Mouse (Mus musculus): Measurements from ENCODE around the gene Arhgef28. TPM values are rescaled to one million over a fixed set of nuclear protein-coding genes. Genes with fewer than 3 reads are reported as not detected.

Gene Arhgef28
- polyA plus RNA-seq, 1 experiment from 2014 or later, result 8.6 TPM

DNA sequence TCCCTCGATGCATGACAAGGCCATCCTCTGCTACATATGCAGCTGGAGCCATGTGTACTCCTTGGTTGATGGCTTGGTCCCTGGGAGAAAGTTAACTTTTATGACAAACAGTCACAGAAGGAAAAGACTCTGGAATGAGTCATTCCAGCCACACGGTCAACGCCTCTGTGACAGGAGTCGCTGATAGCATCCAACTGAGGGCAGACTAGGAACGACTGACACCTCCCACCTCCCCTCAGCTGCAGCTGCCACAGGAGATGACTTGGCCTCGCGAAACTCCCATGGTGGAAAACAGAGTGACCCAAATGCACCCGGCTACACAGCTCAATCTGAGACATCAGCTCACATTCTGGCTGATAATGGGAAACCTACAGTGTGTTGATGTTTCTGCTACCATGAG is 215.3 kb downstream of the Arhgef28 start:
- DNase-seq (ENCODE audit: low spot score) (no peak), ATAC-seq (replicated peaks; ENCODE audit: insufficient number of reproducible peaks, low FRiP score, low TSS enrichment, low read depth) (no peak)
- no peaks in the 10 kb centered on the region for H3K36me3 ChIP-seq (replicated peaks; ENCODE audit: control insufficient read depth, insufficient read depth, low read depth, low read length)
- H3K4me3 ChIP-seq (ENCODE audit: low read depth, low read length), result no peak overlapping the region
- H3K27ac ChIP-seq (replicated peaks; ENCODE audit: low read depth, low read length), result no peak overlapping the region
- H3K9me3 ChIP-seq (replicated peaks; ENCODE audit: control insufficient read depth, low read length), result no peaks in the 10 kb centered on the region
- WGBS, result 67% methylated on average over 8 of the region's 8 CpGs
- H3K4me2 ChIP-seq (ENCODE audit: low read depth, low read length), result no peak overlapping the region
- no peaks in the 10 kb centered on the region for H3K4me1 ChIP-seq (ENCODE audit: control insufficient read depth, insufficient read depth, low read length)
- no peak overlapping the region for H3K9ac ChIP-seq (replicated peaks; ENCODE audit: low read length)
- H3K27me3 ChIP-seq (ENCODE audit: control insufficient read depth, insufficient read depth, low read length), result no peaks in the 10 kb centered on the region

GRCm38 (mm10) chr13:97988796-97989195 is 217.4 kb downstream of the Arhgef28 start:
- Histone ChIP-seq H3K4me1 (ENCODE audit: control insufficient read depth, insufficient read depth, low read length) (no peaks in the 10 kb centered on the region), H3K9me3 (replicated peaks; ENCODE audit: control insufficient read depth, low read length) (no peaks in the 10 kb centered on the region), H3K36me3 (replicated peaks; ENCODE audit: control insufficient read depth, insufficient read depth, low read depth, low read length) (no peaks in the 10 kb centered on the region), H3K27me3 (ENCODE audit: control insufficient read depth, insufficient read depth, low read length) (no peaks in the 10 kb centered on the region), H3K4me3 (ENCODE audit: low read depth, low read length) (no peak overlapping the region), H3K27ac (replicated peaks; ENCODE audit: low read depth, low read length) (no peak overlapping the region), H3K4me2 (ENCODE audit: low read depth, low read length) (no peak overlapping the region), H3K9ac (replicated peaks; ENCODE audit: low read length) (no peak overlapping the region)
- WGBS, result 88% methylated on average over 6 of the region's 6 CpGs
- ATAC-seq (replicated peaks; ENCODE audit: insufficient number of reproducible peaks, low FRiP score, low TSS enrichment, low read depth) (no peak), DNase-seq (ENCODE audit: low spot score) (no peak)

- no peak for ATAC-seq (replicated peaks; ENCODE audit: insufficient number of reproducible peaks, low FRiP score, low TSS enrichment, low read depth)
- Histone ChIP-seq H3K9ac (replicated peaks; ENCODE audit: low read length) (no peak overlapping the region), H3K27ac (replicated peaks; ENCODE audit: low read depth, low read length) (no peak overlapping the region), H3K4me2 (ENCODE audit: low read depth, low read length) (no peak overlapping the region), H3K4me1 (ENCODE audit: control insufficient read depth, insufficient read depth, low read length) (no peaks in the 10 kb centered on the region), H3K4me3 (ENCODE audit: low read depth, low read length) (no peak overlapping the region), H3K27me3 (ENCODE audit: control insufficient read depth, insufficient read depth, low read length) (no peaks in the 10 kb centered on the region), H3K9me3 (replicated peaks; ENCODE audit: control insufficient read depth, low read length) (no peaks in the 10 kb centered on the region), H3K36me3 (replicated peaks; ENCODE audit: control insufficient read depth, insufficient read depth, low read depth, low read length) (no peaks in the 10 kb centered on the region)
- WGBS, result 80% methylated on average over 6 of the region's 6 CpGs
- DNase-seq (ENCODE audit: low spot score), result no peak
These were observed 219.5 kb downstream of the Arhgef28 start for GRCm38 (mm10) chr13:97986691-97987090.

DNA sequence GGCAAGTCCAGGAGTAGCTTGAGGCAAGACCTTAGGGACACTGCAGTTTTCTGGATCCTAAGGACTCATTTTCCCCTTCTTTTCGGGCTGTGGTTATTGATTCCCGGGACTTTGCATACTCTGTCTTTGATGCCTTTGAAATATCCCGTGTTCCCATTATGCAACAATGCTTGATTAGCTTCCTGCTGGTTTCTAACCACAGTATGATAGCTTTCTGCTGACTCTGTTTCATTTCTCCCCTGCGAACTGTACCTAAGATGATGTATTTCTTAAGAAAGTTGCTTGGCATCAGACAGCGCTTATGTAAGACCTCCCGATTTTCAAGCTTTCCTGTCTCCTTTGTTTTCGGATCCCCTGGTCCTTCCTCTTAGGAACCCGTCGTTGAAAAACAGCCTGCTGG is 229.1 kb downstream of the Arhgef28 start:
- DNase-seq (ENCODE audit: low spot score), result no peak
- Histone ChIP-seq H3K27ac (replicated peaks; ENCODE audit: low read depth, low read length) (no peak overlapping the region), H3K4me2 (ENCODE audit: low read depth, low read length) (no peak overlapping the region), H3K9me3 (replicated peaks; ENCODE audit: control insufficient read depth, low read length) (no peaks in the 10 kb centered on the region), H3K9ac (replicated peaks; ENCODE audit: low read length) (no peak overlapping the region), H3K4me3 (ENCODE audit: low read depth, low read length) (no peak overlapping the region), H3K4me1 (ENCODE audit: control insufficient read depth, insufficient read depth, low read length) (no peaks in the 10 kb centered on the region), H3K36me3 (replicated peaks; ENCODE audit: control insufficient read depth, insufficient read depth, low read depth, low read length) (no peaks in the 10 kb centered on the region), H3K27me3 (ENCODE audit: control insufficient read depth, insufficient read depth, low read length) (no peaks in the 10 kb centered on the region)
- WGBS, result 84% methylated on average over 9 of the region's 9 CpGs
- ATAC-seq (replicated peaks; ENCODE audit: insufficient number of reproducible peaks, low FRiP score, low TSS enrichment, low read depth), result no peak

GRCm38 (mm10) chr13:97976642-97977041 is 229.6 kb downstream of the Arhgef28 start:
- no peaks in the 10 kb centered on the region for H3K9me3 ChIP-seq (replicated peaks; ENCODE audit: control insufficient read depth, low read length)
- ATAC-seq (replicated peaks; ENCODE audit: insufficient number of reproducible peaks, low FRiP score, low TSS enrichment, low read depth) (no peak), DNase-seq (ENCODE audit: low spot score) (no peak)
- no peak overlapping the region for H3K9ac ChIP-seq (replicated peaks; ENCODE audit: low read length)
- H3K36me3 ChIP-seq (replicated peaks; ENCODE audit: control insufficient read depth, insufficient read depth, low read depth, low read length), result no peaks in the 10 kb centered on the region
- no peak overlapping the region for H3K27ac ChIP-seq (replicated peaks; ENCODE audit: low read depth, low read length)
- H3K4me1 ChIP-seq (ENCODE audit: control insufficient read depth, insufficient read depth, low read length), result no peaks in the 10 kb centered on the region
- H3K27me3 ChIP-seq (ENCODE audit: control insufficient read depth, insufficient read depth, low read length), result no peaks in the 10 kb centered on the region
- H3K4me2 ChIP-seq (ENCODE audit: low read depth, low read length), result no peak overlapping the region
- H3K4me3 ChIP-seq (ENCODE audit: low read depth, low read length), result no peak overlapping the region
- WGBS, result 81% methylated on average over 2 of the region's 2 CpGs

- H3K27ac ChIP-seq (replicated peaks; ENCODE audit: low read depth, low read length), result no peak overlapping the region
- H3K4me1 ChIP-seq (ENCODE audit: control insufficient read depth, insufficient read depth, low read length), result no peaks in the 10 kb centered on the region
- no peaks in the 10 kb centered on the region for H3K9me3 ChIP-seq (replicated peaks; ENCODE audit: control insufficient read depth, low read length)
- H3K36me3 ChIP-seq (replicated peaks; ENCODE audit: control insufficient read depth, insufficient read depth, low read depth, low read length), result no peaks in the 10 kb centered on the region
- no peak overlapping the region for H3K9ac ChIP-seq (replicated peaks; ENCODE audit: low read length)
- H3K4me2 ChIP-seq (ENCODE audit: low read depth, low read length), result no peak overlapping the region
- 88% methylated on average over 6 of the region's 6 CpGs for WGBS
- no peak for DNase-seq (ENCODE audit: low spot score)
- no peaks in the 10 kb centered on the region for H3K27me3 ChIP-seq (ENCODE audit: control insufficient read depth, insufficient read depth, low read length)
- H3K4me3 ChIP-seq (ENCODE audit: low read depth, low read length), result no peak overlapping the region
- no peak for ATAC-seq (replicated peaks; ENCODE audit: insufficient number of reproducible peaks, low FRiP score, low TSS enrichment, low read depth)
These were observed 231.6 kb downstream of the Arhgef28 start for GRCm38 (mm10) chr13:97974532-97975194.

DNA sequence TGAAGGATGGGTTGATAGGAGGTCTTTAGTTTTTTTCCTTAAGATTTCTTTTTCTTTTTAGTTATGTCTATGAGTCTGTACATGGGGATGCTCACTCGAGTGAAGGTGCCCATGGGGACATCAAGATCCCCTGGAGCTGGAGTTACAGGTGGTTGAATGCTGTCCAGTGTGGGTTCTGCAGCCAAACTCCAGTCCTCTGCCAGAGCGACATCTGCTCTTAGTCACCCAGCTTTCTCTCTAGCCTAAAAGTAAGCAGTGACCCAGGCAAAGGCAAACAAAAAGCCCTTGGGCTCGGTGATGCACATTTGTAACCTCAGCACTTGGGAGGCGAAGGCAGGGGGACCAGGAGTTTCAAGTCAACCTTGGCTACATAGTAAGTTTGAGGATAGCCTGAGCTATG is 232.3 kb downstream of the Arhgef28 start:
- DNase-seq (ENCODE audit: low spot score) (no peak), ATAC-seq (replicated peaks; ENCODE audit: insufficient number of reproducible peaks, low FRiP score, low TSS enrichment, low read depth) (no peak)
- Histone ChIP-seq H3K9ac (replicated peaks; ENCODE audit: low read length) (no peak overlapping the region), H3K4me2 (ENCODE audit: low read depth, low read length) (no peak overlapping the region), H3K27me3 (ENCODE audit: control insufficient read depth, insufficient read depth, low read length) (no peaks in the 10 kb centered on the region), H3K27ac (replicated peaks; ENCODE audit: low read depth, low read length) (no peak overlapping the region), H3K36me3 (replicated peaks; ENCODE audit: control insufficient read depth, insufficient read depth, low read depth, low read length) (no peaks in the 10 kb centered on the region), H3K9me3 (replicated peaks; ENCODE audit: control insufficient read depth, low read length) (no peaks in the 10 kb centered on the region), H3K4me1 (ENCODE audit: control insufficient read depth, insufficient read depth, low read length) (no peaks in the 10 kb centered on the region), H3K4me3 (ENCODE audit: low read depth, low read length) (no peak overlapping the region)
- 72% methylated on average over 4 of the region's 4 CpGs for WGBS

- Histone ChIP-seq H3K36me3 (replicated peaks; ENCODE audit: control insufficient read depth, insufficient read depth, low read depth, low read length) (no peaks in the 10 kb centered on the region), H3K27ac (replicated peaks; ENCODE audit: low read depth, low read length) (no peak overlapping the region), H3K4me2 (ENCODE audit: low read depth, low read length) (no peak overlapping the region), H3K4me3 (ENCODE audit: low read depth, low read length) (no peak overlapping the region), H3K9me3 (replicated peaks; ENCODE audit: control insufficient read depth, low read length) (no peaks in the 10 kb centered on the region), H3K27me3 (ENCODE audit: control insufficient read depth, insufficient read depth, low read length) (no peaks in the 10 kb centered on the region), H3K4me1 (ENCODE audit: control insufficient read depth, insufficient read depth, low read length) (no peaks in the 10 kb centered on the region), H3K9ac (replicated peaks; ENCODE audit: low read length) (no peak overlapping the region)
- 68% methylated on average over 5 of the region's 5 CpGs for whole genome bisulfite sequencing
- DNase-seq (ENCODE audit: low spot score), result no peak
- ATAC-seq (replicated peaks; ENCODE audit: insufficient number of reproducible peaks, low FRiP score, low TSS enrichment, low read depth), result no peak
These were observed 240.2 kb downstream of the Arhgef28 start for GRCm38 (mm10) chr13:97966077-97966476.

Measured in embryonic facial prominence, embryonic 11.5 days (tissue).